Mouse (Mus musculus) kidney, embryonic 16.5 days (tissue): ENCODE results near the gene Flywch2. TPM values are rescaled to one million over a fixed set of nuclear protein-coding genes. Genes with fewer than 3 reads are reported as not detected.
A peak's percentile ranks its signal among the peaks of the same experiment; 100 is the strongest.

Source experiments
- ATAC-seq: fragments of 200-750 bp; cut with Nextera tagmentation; 2 replicates; pipeline ENCODE4 v1.8.0; 2017; ENCODE audit warnings: moderate TSS enrichment; ENCODE audit not compliant: low FRiP score, low TSS enrichment
- H3K27ac ChIP-seq: fragments of 300-500 bp; sonication (generic); 2 replicates; pipeline ENCODE4 v1.5.1; 2014; ENCODE audit warnings: low read length
- H3K27me3 ChIP-seq: fragments of 300-500 bp; sonication (generic); 2 replicates; pipeline ENCODE4 v1.6.1; 2014; ENCODE audit warnings: low read length, control low read depth, mixed read lengths; ENCODE audit not compliant: insufficient read depth
- H3K36me3 ChIP-seq: fragments of 300-500 bp; sonication (generic); 2 replicates; pipeline ENCODE4 v1.6.1; 2014; ENCODE audit warnings: low read length, control low read depth, mixed read lengths; ENCODE audit not compliant: insufficient read depth
- H3K4me1 ChIP-seq: fragments of 300-500 bp; sonication (generic); 2 replicates; pipeline ENCODE4 v1.6.1; 2014; ENCODE audit warnings: low read length, control low read depth, mixed read lengths; ENCODE audit not compliant: insufficient read depth
- H3K4me2 ChIP-seq: fragments of 300-500 bp; sonication (generic); replicated peaks from 2 replicates; pipeline ENCODE4 v1.6.1; 2014; ENCODE audit warnings: low read depth, low read length
- H3K4me3 ChIP-seq: fragments of 300-500 bp; sonication (generic); 2 replicates; pipeline ENCODE4 v1.5.1; 2014; ENCODE audit warnings: mild to moderate bottlenecking, low read length
- H3K9ac ChIP-seq: fragments of 300-500 bp; sonication (generic); replicated peaks from 2 replicates; pipeline ENCODE4 v1.6.1; 2014; ENCODE audit warnings: low read length
- H3K9me3 ChIP-seq: fragments of 300-500 bp; sonication (generic); 2 replicates; pipeline ENCODE4 v1.6.1; 2016; ENCODE audit warnings: low read length, control low read depth
- WGBS: fragments of 180-500 bp; shearing (Covaris S2); extraction: QIAGEN DNeasy Blood & Tissue Kit; methylation state at CpG from one replicate; pipeline ENCODE4 v1.1.7; 2014; 5-methylcytosine and 5-hydroxymethylcytosine counted together
- polyA plus RNA-seq: library from polyadenylated mRNA; unstranded; fragments of >200 nt; fragmentation: Nextera tagmentation; extraction: Ambion mirVana; gene quantifications from 2 replicates; pipeline ENCODE4 v1.2.1, GENCODE M21; 2015

The Flywch2 gene
- polyA plus RNA-seq, 1 experiment from 2014 or later, result 31.7 TPM

GRCm38 (mm10) chr17:23819235-23819634, 33.4 kb upstream of the Flywch2 start:
- 98% methylated on average over 25 of the region's 25 CpGs for WGBS
- H3K36me3 ChIP-seq, result peaks cover 97% of the 10 kb centered on the region
- no peak overlapping the region for H3K9ac ChIP-seq
- H3K9me3 ChIP-seq, result peaks cover 53% of the 10 kb centered on the region
- ATAC-seq, result no peak
- no peak overlapping the region for H3K4me3 ChIP-seq
- H3K27ac ChIP-seq, result no peak overlapping the region
- no peaks in the 10 kb centered on the region for H3K4me1 ChIP-seq
- no peaks in the 10 kb centered on the region for H3K27me3 ChIP-seq
- no peak overlapping the region for H3K4me2 ChIP-seq

DNA sequence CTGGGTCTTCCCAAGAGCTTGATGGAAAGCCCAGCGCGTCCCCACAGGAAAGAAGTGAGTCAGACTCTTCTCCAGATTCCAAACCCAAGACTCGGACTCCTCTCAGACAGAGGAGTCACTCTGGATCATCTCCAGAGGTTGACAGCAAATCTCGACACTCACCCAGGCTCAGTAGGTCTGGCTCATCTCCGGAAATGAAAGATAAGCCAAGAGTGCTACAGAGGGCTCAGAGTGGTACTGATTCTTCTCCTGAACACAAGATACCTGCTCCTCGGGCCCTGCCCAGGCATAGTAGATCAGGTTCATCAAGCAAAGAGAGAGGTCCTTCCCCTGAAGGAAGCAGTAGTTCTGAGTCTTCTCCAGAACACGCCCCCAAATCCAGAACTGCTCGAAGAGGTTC, 32.7 kb upstream of the Flywch2 start:
- Histone ChIP-seq H3K4me1 (no peaks in the 10 kb centered on the region), H3K9me3 (peaks cover 53% of the 10 kb centered on the region), H3K27ac (no peak overlapping the region), H3K9ac (no peak overlapping the region), H3K27me3 (no peaks in the 10 kb centered on the region), H3K4me3 (no peak overlapping the region), H3K36me3 (peaks cover 96% of the 10 kb centered on the region), H3K4me2 (no peak overlapping the region)
- WGBS, result over 99% methylated on average over 8 of the region's 8 CpGs
- ATAC-seq, result no peak

- Histone ChIP-seq H3K27ac (no peak overlapping the region), H3K9ac (no peak overlapping the region), H3K4me3 (no peak overlapping the region), H3K9me3 (peaks cover 53% of the 10 kb centered on the region), H3K4me1 (no peaks in the 10 kb centered on the region), H3K36me3 (peaks cover 87% of the 10 kb centered on the region), H3K27me3 (no peaks in the 10 kb centered on the region), H3K4me2 (no peak overlapping the region)
- 98% methylated on average over 16 of the region's 16 CpGs for WGBS
- no peak for ATAC-seq
Measured at GRCm38 (mm10) chr17:23815641-23816040, 29.8 kb upstream of the Flywch2 start.

- H3K9me3 ChIP-seq, result no peaks in the 10 kb centered on the region
- H3K4me1 ChIP-seq, result peaks cover 31% of the 10 kb centered on the region
- H3K27ac ChIP-seq, result no peak overlapping the region
- H3K27me3 ChIP-seq, result no peaks in the 10 kb centered on the region
- peaks cover 45% of the 10 kb centered on the region for H3K36me3 ChIP-seq
- no peak overlapping the region for H3K9ac ChIP-seq
- no peak for ATAC-seq
- 81% methylated on average over 3 of the region's 3 CpGs for WGBS
- H3K4me3 ChIP-seq, result no peak overlapping the region
- no peak overlapping the region for H3K4me2 ChIP-seq
Measured at GRCm38 (mm10) chr17:23807918-23808317, 22.0 kb upstream of the Flywch2 start.

DNA sequence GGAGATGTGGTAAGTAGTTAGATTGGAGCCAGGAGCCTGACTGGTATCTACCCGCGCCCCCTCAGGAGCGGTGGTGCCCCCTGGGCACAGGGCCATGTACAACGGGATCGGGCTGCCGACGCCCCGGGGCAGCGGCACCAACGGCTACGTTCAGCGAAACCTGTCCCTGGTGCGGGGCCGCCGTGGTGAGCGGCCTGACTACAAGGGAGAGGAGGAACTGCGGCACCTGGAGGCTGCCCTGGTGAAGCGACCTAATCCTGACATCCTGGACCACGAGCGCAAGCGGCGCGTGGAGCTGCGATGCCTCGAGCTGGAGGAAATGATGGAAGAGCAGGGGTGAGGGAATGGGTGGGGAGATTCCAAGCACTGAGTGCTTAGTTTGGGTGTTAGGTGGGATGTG, 21.0 kb upstream of the Flywch2 start:
- no peaks in the 10 kb centered on the region for H3K27me3 ChIP-seq
- 41% methylated on average over 25 of the region's 25 CpGs for WGBS
- H3K9me3 ChIP-seq, result no peaks in the 10 kb centered on the region
- H3K9ac ChIP-seq, result peak overlapping the region; percentile 52; the same call in 1 of the 2 replicates
- ATAC-seq, result no peak
- peaks cover 31% of the 10 kb centered on the region for H3K4me1 ChIP-seq
- peak overlapping the region; percentile 92 for H3K4me2 ChIP-seq
- peak overlapping the region; percentile 50; the same call in 1 of the 2 replicates for H3K27ac ChIP-seq
- peak overlapping the region; percentile 36 for H3K4me3 ChIP-seq
- H3K36me3 ChIP-seq, result peaks cover 38% of the 10 kb centered on the region

GRCm38 (mm10) chr17:23804426-23805085, 18.7 kb upstream of the Flywch2 start:
- Histone ChIP-seq H3K4me1 (peaks cover 31% of the 10 kb centered on the region), H3K4me3 (peak overlapping the region; percentile 79), H3K4me2 (peak overlapping the region; percentile 92), H3K27me3 (no peaks in the 10 kb centered on the region; the same call in 1 of the 2 replicates), H3K36me3 (peaks cover 24% of the 10 kb centered on the region), H3K9ac (peak overlapping the region; percentile 90), H3K9me3 (0 out of 2 replicates have a peak, but pooled peaks cover 2% of the 10 kb centered on the region), H3K27ac (peak overlapping the region; percentile 93)
- 1% methylated on average over 8 of the region's 8 CpGs for WGBS
- ATAC-seq, result no peak

DNA sequence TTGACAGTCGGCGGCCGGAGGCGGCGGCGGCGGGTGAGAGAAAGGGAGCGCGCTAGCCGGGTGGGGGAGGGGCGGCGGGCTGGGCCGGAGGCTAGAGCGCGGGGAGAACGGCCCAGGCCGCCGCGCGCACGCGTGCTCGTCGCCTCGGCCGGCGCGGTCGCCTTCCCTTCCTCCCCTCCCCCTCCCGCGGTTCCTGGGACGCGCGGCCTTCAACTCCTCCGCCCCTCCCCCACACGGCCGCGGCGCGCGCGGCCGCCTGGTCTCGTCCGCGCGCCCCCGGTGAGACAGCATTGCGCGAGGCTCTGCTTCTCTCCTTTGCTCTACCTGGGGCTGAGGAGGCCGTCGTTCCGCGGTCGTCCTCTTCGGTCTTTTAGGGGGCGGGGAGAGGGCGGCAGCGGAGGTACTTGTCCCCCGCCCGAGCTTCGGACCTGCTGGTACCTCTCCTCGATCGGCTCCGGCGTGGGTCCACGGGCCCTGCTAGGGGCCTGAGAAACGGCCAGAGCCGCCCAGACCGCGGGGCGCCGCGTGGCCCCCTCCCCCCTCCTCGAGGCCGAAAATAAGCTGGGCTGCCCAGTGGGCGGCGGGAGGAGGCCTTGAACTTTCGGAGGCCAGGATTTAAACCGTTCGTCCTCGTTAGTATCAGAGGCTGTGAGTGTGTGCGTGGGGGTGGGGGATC, 17.6 kb upstream of the Flywch2 start:
- H3K9ac ChIP-seq, result peak overlapping the region; percentile 90
- H3K4me3 ChIP-seq, result peak overlapping the region; percentile 79
- peak overlapping the region; percentile 93 for H3K27ac ChIP-seq
- H3K4me1 ChIP-seq, result peaks cover 31% of the 10 kb centered on the region
- H3K36me3 ChIP-seq, result peaks cover 14% of the 10 kb centered on the region
- peak overlapping the region; percentile 92 for H3K4me2 ChIP-seq
- 0 out of 2 replicates have a peak, but pooled peaks cover 2% of the 10 kb centered on the region for H3K9me3 ChIP-seq
- H3K27me3 ChIP-seq, result no peaks in the 10 kb centered on the region; the same call in 1 of the 2 replicates
- ATAC-seq, result peak; percentile 60
- WGBS, result under 1% methylated on average over 65 of the region's 83 CpGs

DNA sequence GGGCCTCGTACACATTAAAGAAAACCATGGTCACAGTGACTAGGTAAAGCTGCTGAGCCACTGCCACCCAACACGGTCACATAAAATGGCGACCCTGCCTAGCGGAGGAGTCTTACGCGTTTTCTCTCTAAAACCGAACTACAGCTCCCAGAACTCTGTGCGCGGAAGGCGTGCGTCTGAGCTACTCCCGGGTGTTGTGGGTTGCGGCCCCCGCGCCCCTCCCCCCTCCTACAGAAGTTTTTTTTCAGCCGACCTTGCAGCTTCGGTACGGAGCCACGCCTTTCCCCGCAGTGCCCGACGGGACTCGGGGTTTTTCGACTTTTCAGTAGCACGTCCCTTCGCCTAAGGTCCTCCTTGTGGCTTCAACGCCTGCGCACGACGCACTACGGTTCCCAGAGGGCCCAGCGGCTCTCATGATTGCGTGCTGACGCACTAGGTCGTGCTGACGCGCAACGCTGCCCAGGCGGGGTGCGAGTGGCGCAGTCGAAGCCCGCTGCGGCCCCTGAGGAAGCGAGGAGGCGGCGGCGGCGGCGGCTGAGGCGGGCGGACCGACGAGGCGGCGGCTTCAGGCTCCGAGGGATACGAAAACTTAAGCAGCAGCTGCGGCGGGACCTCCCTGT, 17.0 kb upstream of the Flywch2 start:
- Histone ChIP-seq H3K4me2 (peak overlapping the region; percentile 92), H3K27me3 (no peaks in the 10 kb centered on the region; the same call in 1 of the 2 replicates), H3K36me3 (peaks cover 8% of the 10 kb centered on the region), H3K9me3 (0 out of 2 replicates have a peak, but pooled peaks cover 2% of the 10 kb centered on the region), H3K27ac (peak overlapping the region; percentile 93), H3K4me3 (peak overlapping the region; percentile 79), H3K9ac (peak overlapping the region; percentile 90), H3K4me1 (peaks cover 31% of the 10 kb centered on the region)
- peak; percentile 99 for ATAC-seq
- WGBS, result under 1% methylated on average over 58 of the region's 60 CpGs

DNA sequence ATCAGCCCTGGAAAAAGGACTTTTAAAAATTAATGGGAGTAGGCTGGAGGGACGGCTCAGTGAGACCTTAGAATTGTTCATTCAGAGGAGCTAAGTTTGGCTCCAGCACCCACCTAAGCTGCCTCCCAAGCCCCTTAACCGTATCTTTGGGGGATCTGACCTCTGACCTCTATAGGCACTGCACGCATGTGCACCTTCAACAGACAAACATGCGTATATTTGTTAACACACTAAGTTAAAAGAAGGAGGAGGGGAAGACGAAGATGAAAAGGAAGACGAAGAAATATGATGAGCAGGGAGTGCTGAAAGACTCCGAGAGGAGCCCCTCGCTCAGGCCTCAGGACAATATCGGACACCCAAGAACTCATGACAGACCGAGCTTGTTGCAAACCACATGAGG, 15.7 kb upstream of the Flywch2 start:
- H3K9me3 ChIP-seq, result 0 out of 2 replicates have a peak, but pooled peaks cover 2% of the 10 kb centered on the region
- 94% methylated on average over 10 of the region's 10 CpGs for WGBS
- no peak overlapping the region for H3K4me3 ChIP-seq
- H3K4me1 ChIP-seq, result peaks cover 23% of the 10 kb centered on the region
- H3K4me2 ChIP-seq, result no peak overlapping the region
- no peak for ATAC-seq
- H3K27me3 ChIP-seq, result no peaks in the 10 kb centered on the region; the same call in 1 of the 2 replicates
- no peak overlapping the region for H3K9ac ChIP-seq
- 0 out of 2 replicates have a peak, but pooled peaks cover 4% of the 10 kb centered on the region for H3K36me3 ChIP-seq
- H3K27ac ChIP-seq, result no peak overlapping the region
